Mouse (Mus musculus) megakaryocyte, embryonic 14.5 days (primary cell): Measurements from ENCODE around the gene Epp13. TPM values are rescaled to one million over a fixed set of nuclear protein-coding genes. Genes with fewer than 3 reads are reported as not detected.
"Not testable (repeated sequence)": the region's sequence is repeated elsewhere in the genome, so short reads cannot be mapped to it uniquely, and the experiment has no call there.

Experiments
- H3K27me3 ChIP-seq: replicated peaks from 2 replicates; pipeline ENCODE3; 2012; ENCODE audit warnings: inconsistent platforms
- H3K36me3 ChIP-seq: replicated peaks from 2 replicates; pipeline ENCODE3; 2012; ENCODE audit warnings: low read length, inconsistent platforms, mixed read lengths
- H3K4me1 ChIP-seq: 2 replicates; pipeline ENCODE4 v1.6.1; 2012; ENCODE audit warnings: inconsistent platforms
- H3K4me3 ChIP-seq: replicated peaks from 2 replicates; pipeline ENCODE3; 2012; ENCODE audit warnings: moderate library complexity, mild to moderate bottlenecking, inconsistent platforms
- H3K9me3 ChIP-seq: 2 replicates; pipeline ENCODE4 v1.6.1; 2012; ENCODE audit warnings: inconsistent platforms
- FLI1 ChIP-seq: IDR thresholded peaks from 2 replicates; pipeline ENCODE4 v1.6.1; 2012; ENCODE audit warnings: low read length, inconsistent platforms, mixed read lengths
- GATA1 ChIP-seq: IDR thresholded peaks from 3 replicates; pipeline ENCODE4 v1.6.1; 2012; ENCODE audit warnings: mixed read lengths, low read length, inconsistent platforms, borderline replicate concordance
- polyA plus RNA-seq: library from polyadenylated mRNA; stranded (reverse); fragments of >175 nt; gene quantifications from 2 replicates; pipeline ENCODE4 v1.2.3, GENCODE M21; 2012; ENCODE audit warnings: low replicate concordance; ENCODE audit not compliant: insufficient read depth

Gene Epp13
- polyA plus RNA-seq, 1 experiment = not detected

DNA sequence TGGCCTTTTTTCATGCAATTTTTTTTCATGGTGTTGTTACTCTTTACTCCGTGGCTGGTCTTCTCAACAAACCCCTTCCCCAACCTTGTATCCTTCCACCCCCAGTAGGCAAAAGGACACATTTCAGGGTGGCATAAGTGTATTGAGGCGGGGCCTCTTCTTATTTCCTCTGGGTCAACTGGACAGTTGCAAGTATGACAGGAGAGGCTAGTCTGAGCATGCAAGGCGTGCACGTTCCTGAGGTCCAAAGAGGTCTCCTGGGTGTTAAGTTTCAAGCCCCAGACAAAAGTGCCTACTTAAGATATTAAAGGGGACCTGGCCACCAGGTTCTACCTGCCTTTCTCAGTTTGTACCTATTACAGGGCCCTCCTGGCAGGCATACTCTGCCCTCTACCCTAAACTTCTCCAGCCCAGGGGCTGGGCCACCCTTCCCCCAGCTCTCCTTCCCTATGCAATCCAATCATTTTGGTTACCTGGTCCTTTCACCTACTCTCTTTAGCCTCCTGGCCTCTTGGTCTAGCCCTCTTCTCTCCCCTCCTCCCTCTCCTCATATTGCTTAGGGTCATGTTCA lies 32.0 kb downstream of the Epp13 start:
- Histone ChIP-seq H3K4me3 (peak overlapping the region; percentile 5), H3K9me3 (no peaks in the 10 kb centered on the region)

DNA sequence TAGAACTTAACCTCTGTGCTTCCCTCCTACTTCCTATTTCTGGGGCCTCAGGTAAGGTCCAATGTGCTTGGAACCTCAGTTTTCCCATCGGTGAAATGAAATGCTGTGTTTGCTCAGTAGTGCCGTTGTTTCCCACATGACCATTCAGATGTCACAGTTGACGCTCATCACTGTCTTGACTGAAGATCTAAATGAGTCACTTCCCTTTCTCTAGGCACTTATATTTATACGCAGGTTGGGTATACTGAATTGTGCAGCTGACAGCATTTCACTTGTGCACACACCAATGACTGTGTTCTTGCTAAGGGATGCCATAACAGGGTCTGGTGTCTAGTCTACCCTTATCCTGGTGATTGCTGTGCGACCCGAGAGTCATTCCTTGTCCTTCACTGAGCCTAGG lies 32.9 kb downstream of the Epp13 start:
- peaks cover 51% of the 10 kb centered on the region for H3K4me1 ChIP-seq
- H3K4me3 ChIP-seq = peak overlapping the region; percentile 96

More for the DNA sequence above, 32.0 kb downstream of the Epp13 start:
- H3K27me3 ChIP-seq = no peaks in the 10 kb centered on the region
- TF ChIP-seq GATA1 = no peak
- no peak for TF ChIP-seq FLI1
- H3K36me3 ChIP-seq = peaks cover 3% of the 10 kb centered on the region
- peaks cover 51% of the 10 kb centered on the region for H3K4me1 ChIP-seq

DNA sequence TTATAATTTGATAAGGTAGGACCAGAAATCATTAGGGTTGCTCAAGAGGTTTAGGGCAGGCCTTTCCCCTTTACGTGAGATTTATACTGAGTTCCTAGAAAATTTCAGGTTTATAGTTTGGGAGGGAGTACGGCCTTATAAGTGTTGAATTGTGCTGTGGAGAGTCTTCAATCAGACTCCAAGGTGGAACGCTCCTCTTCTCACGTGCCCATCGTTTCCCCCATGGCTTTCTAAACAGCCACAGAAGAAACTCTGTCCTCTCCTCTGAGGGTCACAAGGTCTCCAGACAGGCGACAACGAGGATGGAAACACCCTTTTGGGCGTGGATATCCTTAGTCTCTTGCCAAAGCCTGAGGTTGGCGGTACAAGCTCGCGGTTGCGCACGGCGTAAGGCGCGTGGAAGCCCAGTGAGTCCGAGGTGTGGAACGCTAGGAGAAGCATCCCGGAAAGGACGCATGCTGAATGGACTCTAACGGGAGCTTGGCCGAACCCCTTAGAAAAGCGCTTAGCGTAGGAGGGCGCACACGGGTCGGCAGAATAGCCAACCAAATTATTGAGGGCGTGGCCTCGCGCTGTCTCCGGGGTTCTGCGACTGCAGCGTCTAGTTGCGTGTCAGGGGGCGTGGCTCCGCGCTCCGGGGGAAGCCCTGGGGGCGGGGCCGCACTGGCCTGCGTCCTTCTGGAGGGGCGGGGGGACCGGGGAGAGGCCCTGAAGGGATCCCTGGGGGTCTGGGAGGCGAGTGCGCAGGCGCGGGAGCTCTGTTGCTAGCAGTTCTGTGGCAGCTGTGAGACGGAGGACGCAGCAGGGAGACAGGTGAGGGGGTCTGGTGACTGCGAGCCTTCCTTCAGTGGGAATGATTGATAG lies 33.6 kb downstream of the Epp13 start, which contains the start of gene Zfp667:
Zfp667 (plus strand) TSS at position 738 of the 864 bp plus-strand sequence.
- Histone ChIP-seq H3K4me3 (peak within 1 kb of the TSS; percentile 96), H3K9me3 (no peaks in the 10 kb centered on the region), H3K36me3 (peaks cover 3% of the 10 kb centered on the region), H3K4me1 (peaks cover 51% of the 10 kb centered on the region), H3K27me3 (no peaks in the 10 kb centered on the region)
- TF ChIP-seq GATA1 (no peak), FLI1 (no peak)

More for the DNA sequence above, 32.9 kb downstream of the Epp13 start:
- no peak for TF ChIP-seq FLI1
- no peak for TF ChIP-seq GATA1
- Histone ChIP-seq H3K36me3 (peaks cover 3% of the 10 kb centered on the region), H3K9me3 (no peaks in the 10 kb centered on the region), H3K27me3 (no peaks in the 10 kb centered on the region)

DNA sequence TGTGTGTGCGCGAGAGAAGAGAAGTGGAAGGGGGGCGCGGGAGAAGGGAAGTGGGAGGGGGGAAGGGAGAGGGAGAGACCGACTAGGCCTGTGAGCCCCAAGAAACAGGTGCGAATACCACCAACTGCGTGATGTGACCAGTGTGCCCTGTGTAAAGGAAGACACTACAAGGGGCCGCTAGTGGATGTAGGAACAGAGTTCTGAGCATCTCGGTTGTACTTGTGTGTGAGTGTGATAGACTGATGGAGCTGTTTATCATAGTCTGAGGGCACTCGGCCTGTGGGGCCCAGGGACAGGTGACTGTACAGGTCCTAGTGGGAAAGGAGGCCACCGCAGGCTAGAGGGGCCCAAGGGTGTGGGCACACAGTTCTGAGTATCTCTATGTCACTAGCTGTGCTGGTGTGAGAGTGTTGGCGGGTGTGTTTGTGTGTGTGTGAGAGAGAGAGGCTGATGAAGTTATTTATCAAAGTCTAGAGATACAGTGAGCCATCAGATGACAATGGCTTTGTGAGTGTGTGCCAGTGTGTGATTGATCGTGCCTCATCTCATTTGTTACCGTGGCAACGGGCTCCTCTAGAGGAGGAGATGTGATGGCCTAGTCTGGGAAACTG lies 34.5 kb downstream of the Epp13 start:
- no peaks in the 10 kb centered on the region for H3K27me3 ChIP-seq
- TF ChIP-seq GATA1 (no peak), FLI1 (no peak)
- H3K4me1 ChIP-seq = peaks cover 48% of the 10 kb centered on the region
- H3K36me3 ChIP-seq = no peaks in the 10 kb centered on the region
- peak overlapping the region; percentile 96 for H3K4me3 ChIP-seq
- no peaks in the 10 kb centered on the region for H3K9me3 ChIP-seq

DNA sequence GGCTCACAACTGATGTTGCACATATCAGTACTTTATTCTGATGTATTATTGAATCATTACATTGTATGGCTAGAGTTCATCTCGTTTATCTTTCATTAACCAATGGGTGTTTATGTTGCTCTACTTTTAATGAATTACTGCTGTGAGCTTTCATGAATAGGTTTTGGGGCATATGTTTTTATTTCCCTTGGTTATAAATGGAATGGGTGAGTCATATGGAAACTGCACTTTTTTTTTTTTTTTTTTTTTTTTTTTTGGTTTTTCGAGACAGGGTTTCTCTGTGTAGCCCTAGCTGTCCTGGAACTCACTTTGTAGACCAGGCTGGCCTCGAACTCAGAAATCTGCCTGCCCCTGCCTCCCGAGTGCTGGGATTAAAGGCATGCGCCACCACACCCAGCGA lies 38.6 kb downstream of the Epp13 start:
- not testable (repeated sequence) for H3K36me3 ChIP-seq, H3K4me3 ChIP-seq, H3K27me3 ChIP-seq, H3K9me3 ChIP-seq
- peaks cover 33% of the 10 kb centered on the region for H3K4me1 ChIP-seq

DNA sequence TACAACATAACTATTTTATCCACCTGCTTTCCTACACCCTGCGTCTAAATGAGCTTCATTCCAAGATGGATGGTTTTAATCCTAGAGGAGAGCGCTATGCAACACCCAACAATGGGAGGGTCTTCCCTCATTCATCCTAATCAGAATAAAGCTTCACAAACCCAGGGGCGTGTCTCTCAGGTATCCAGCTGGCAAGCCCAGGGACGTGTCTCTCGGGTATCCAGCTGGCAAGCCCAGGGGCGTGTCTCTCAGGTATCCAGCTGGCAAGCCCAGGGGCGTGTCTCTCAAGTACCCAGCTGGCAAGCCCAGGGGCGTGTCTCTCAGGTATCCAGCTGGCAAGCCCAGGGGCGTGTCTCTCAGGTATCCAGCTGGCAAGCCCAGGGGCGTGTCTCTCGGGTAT lies 48.3 kb downstream of the Epp13 start:
- H3K9me3 ChIP-seq, H3K4me3 ChIP-seq, H3K4me1 ChIP-seq, H3K27me3 ChIP-seq: not testable (repeated sequence)
- peaks cover 10% of the 10 kb centered on the region for H3K36me3 ChIP-seq

DNA sequence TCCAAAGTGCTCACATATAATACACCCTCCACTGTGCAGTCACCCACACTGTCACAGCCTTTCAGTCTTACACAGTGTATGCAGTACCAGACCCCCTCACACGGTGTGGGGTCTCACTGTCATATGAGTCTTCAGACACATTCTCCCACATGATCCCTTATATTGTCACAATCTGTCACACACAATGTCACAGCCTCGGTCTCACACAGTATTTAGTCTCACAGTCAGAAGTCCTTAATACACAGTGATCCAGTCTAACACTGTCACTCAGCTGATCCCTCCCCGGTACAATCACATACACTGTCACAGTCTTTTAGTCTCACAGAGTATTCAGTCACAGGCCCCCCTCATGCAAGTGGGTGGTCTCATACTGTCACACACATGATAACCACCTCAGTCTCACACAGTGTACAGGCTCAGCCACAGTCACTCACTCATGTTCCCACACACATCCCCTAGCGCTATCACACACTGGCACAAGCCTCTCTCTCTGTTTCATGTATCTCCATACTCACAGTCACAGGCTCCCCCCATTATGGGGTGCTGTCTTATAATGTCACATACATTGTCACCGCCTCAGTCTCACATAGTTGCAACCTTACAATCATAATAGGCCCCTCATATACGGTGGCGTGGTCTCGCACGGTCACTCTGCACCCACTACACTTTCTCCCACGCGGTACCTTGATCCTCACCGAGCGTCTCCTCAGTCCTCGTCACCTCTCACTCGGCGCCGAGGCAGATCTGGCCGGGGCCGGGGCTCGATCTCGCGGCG lies 78.1 kb downstream of the Epp13 start:
- no peak for TF ChIP-seq FLI1
- no peak for TF ChIP-seq GATA1
- H3K4me3 ChIP-seq = peak overlapping the region; percentile 94
- no peaks in the 10 kb centered on the region for H3K27me3 ChIP-seq
- H3K9me3 ChIP-seq = no peaks in the 10 kb centered on the region
- H3K4me1 ChIP-seq = peaks cover 17% of the 10 kb centered on the region
- H3K36me3 ChIP-seq = peaks cover 14% of the 10 kb centered on the region

DNA sequence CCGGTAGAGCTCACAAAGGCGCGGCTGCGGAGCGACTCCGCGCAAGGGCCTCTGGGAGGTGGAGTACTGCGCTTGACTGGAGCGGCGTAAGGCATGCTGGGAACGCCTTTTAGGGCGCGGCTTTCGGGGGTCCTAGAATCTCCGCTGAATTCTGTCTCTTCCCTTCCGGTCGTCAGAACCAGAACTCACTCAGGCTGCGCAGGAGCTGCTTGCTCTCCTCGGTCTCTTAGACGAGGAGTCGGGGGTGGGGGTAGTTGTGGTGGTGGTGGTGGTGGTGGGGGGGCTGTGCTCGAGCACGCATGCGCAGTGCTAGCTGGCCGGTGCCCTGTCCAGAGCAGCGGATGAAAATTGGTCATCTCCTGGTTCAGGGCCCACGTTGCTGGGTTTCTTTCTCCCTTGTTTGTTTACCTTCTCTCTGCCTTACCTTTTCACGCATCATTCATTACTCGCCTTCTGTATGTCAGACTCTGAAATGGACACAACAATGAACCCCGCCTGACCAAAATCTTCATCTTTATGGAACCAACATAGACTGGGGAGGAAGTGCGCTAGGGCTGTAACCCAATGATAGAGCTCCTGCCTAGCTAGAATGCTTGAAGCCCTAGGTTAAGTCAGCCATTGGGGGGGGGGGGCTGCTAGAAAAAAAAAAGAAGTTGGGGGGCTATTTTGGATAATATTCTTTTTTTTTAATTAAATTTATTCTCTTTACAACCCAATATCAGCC lies 78.9 kb downstream of the Epp13 start, which contains the start of gene Zfp583:
Zfp583 (minus strand) TSS at position 53 of the 724 bp plus-strand sequence.
- H3K27me3 ChIP-seq = no peaks in the 10 kb centered on the region
- H3K4me3 ChIP-seq = peak within 1 kb of the TSS; percentile 94
- no peaks in the 10 kb centered on the region for H3K9me3 ChIP-seq
- peaks cover 11% of the 10 kb centered on the region for H3K36me3 ChIP-seq
- no peak for TF ChIP-seq GATA1
- TF ChIP-seq FLI1 = no peak
- H3K4me1 ChIP-seq = peaks cover 17% of the 10 kb centered on the region

Other genes starting within 250 kb of the Epp13 start
- gene Vmn1r65, start 241.7 kb upstream of the Epp13 start, polyA plus RNA-seq = 0.07 TPM in 1 of 2 replicates, not detected in the other
- gene Nlrp4c, start 207.5 kb upstream of the Epp13 start, polyA plus RNA-seq = not detected in 2 replicates
- 31.0 and 49.7 TPM in 2 replicates for gene Zfp787, start 96.7 kb upstream of the Epp13 start, polyA plus RNA-seq
- 42.1 and 48.4 TPM in 2 replicates for gene Zfp444, start 80.5 kb upstream of the Epp13 start, polyA plus RNA-seq
- gene Galp, start 55.6 kb upstream of the Epp13 start, polyA plus RNA-seq = not detected in 2 replicates
- not detected in 2 replicates for gene Zscan5b, start 30.4 kb upstream of the Epp13 start, polyA plus RNA-seq
- gene Zfp667, start 33.9 kb downstream of the Epp13 start, polyA plus RNA-seq = 0.63 TPM in 1 of 2 replicates, not detected in the other
- gene Zfp583, start 78.6 kb downstream of the Epp13 start, polyA plus RNA-seq = 1.2 TPM in 1 of 2 replicates, not detected in the other
- gene Gm3854, start 91.0 kb downstream of the Epp13 start, polyA plus RNA-seq = not detected in 2 replicates
- not detected in 2 replicates for gene Zfp78, start 110.6 kb downstream of the Epp13 start, polyA plus RNA-seq
- gene Zfp28, start 130.6 kb downstream of the Epp13 start, polyA plus RNA-seq = 0.20 TPM in 1 of 2 replicates, not detected in the other
- gene Smim17, start 146.0 kb downstream of the Epp13 start, polyA plus RNA-seq = not detected in 2 replicates
- gene Gm20715, start 157.6 kb downstream of the Epp13 start, polyA plus RNA-seq = not detected in 2 replicates
- not detected in 2 replicates for gene Olfr1344, start 186.0 kb downstream of the Epp13 start, polyA plus RNA-seq
- 0.01 TPM in 1 of 2 replicates, not detected in the other for gene Olfr1336, start 203.5 kb downstream of the Epp13 start, polyA plus RNA-seq
- not detected in 2 replicates for gene Olfr1346, start 214.4 kb downstream of the Epp13 start, polyA plus RNA-seq
- gene Olfr5, start 234.2 kb downstream of the Epp13 start, polyA plus RNA-seq = not detected in 2 replicates
- gene Olfr1347, start 247.0 kb downstream of the Epp13 start, polyA plus RNA-seq = not detected in 2 replicates